Mouse (Mus musculus) hindbrain, embryonic 11.5 days (tissue): ENCODE results near the gene Sirpb1c. TPM values are rescaled to one million over a fixed set of nuclear protein-coding genes. Genes with fewer than 3 reads are reported as not detected.
"Not testable (repeated sequence)": the region's sequence is repeated elsewhere in the genome, so short reads cannot be mapped to it uniquely, and the experiment has no call there.

Source experiments
- ATAC-seq: fragments of 200-750 bp; cut with Nextera tagmentation; 2 replicates; pipeline ENCODE4 v1.8.0; 2017; ENCODE audit warnings: mild to moderate bottlenecking, moderate TSS enrichment, moderate library complexity; ENCODE audit not compliant: low FRiP score
- DNase-seq: peaks from one replicate; pipeline ENCODE4 v3.0.0-alpha.2; 2015; ENCODE audit warnings: low spot score
- H3K27ac ChIP-seq: fragments of 300-500 bp; sonication (generic); 2 replicates; pipeline ENCODE4 v1.5.1; 2014; ENCODE audit warnings: mild to moderate bottlenecking, low read depth, low read length
- H3K27me3 ChIP-seq: fragments of 300-500 bp; sonication (generic); 2 replicates; pipeline ENCODE4 v1.6.1; 2014; ENCODE audit warnings: mild to moderate bottlenecking, low read length, moderate library complexity, mixed read lengths; ENCODE audit not compliant: control insufficient read depth, insufficient read depth
- H3K36me3 ChIP-seq: fragments of 300-500 bp; sonication (generic); 2 replicates; pipeline ENCODE4 v1.6.1; 2014; ENCODE audit warnings: mild to moderate bottlenecking, low read length, moderate library complexity, mixed read lengths; ENCODE audit not compliant: control insufficient read depth, insufficient read depth
- H3K4me1 ChIP-seq: fragments of 300-500 bp; sonication (generic); replicated peaks from 2 replicates; pipeline ENCODE4 v1.6.1; 2014; ENCODE audit warnings: low read length, mixed read lengths; ENCODE audit not compliant: control insufficient read depth, insufficient read depth
- H3K4me2 ChIP-seq: fragments of 300-500 bp; sonication (generic); replicated peaks from 2 replicates; pipeline ENCODE4 v1.6.1; 2014; ENCODE audit warnings: mild to moderate bottlenecking, low read depth, low read length
- H3K4me3 ChIP-seq: fragments of 300-500 bp; sonication (generic); 2 replicates; pipeline ENCODE4 v1.5.1; 2014; ENCODE audit warnings: low read depth, low read length
- H3K9ac ChIP-seq: fragments of 300-500 bp; sonication (generic); 2 replicates; pipeline ENCODE4 v1.6.1; 2014; ENCODE audit warnings: low read depth, low read length
- H3K9me3 ChIP-seq: fragments of 300-500 bp; sonication (generic); 2 replicates; pipeline ENCODE4 v1.6.1; 2016; ENCODE audit warnings: low read length; ENCODE audit not compliant: control insufficient read depth
- WGBS: fragments of 180-500 bp; shearing (Covaris S2); extraction: QIAGEN DNeasy Blood & Tissue Kit; methylation state at CpG from one replicate; pipeline ENCODE4 v1.1.7; 2014; 5-methylcytosine and 5-hydroxymethylcytosine counted together
- polyA plus RNA-seq: library from polyadenylated mRNA; unstranded; fragments of >200 nt; fragmentation: Nextera tagmentation; extraction: Ambion mirVana; gene quantifications from 2 replicates; pipeline ENCODE4 v1.2.1, GENCODE M21; 2014

Gene Sirpb1c
- polyA plus RNA-seq, result not detected in 2 replicates

DNA sequence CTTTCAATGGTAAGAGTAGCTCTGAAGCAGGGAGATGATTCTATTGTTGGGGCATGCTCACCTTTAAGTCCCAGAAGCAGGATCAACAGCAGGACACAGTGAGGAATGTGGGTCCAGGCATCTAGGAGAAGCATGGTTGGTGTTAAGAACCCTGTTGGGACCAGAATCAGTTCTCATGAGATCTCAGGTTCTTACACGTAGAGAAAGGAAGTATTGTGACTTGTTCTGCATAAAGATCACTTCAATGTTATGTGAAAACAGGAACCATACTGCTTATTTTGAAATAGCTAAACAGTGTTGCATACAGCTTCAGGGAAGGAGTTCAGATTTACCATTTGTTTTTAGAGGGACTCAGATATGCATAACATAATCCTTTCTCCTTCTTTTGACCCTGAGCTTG is at the start of gene Sirpb1c:
TSS of gene Sirpb1c (minus strand) at position 249 of the 400 bp plus-strand sequence.
- H3K9ac ChIP-seq, H3K4me1 ChIP-seq, H3K9me3 ChIP-seq, ATAC-seq, H3K36me3 ChIP-seq, H3K27me3 ChIP-seq, DNase-seq, H3K4me3 ChIP-seq, H3K4me2 ChIP-seq, H3K27ac ChIP-seq: not testable (repeated sequence)
- no CpG with 5 or more reads among the region's 1 CpGs for WGBS

DNA sequence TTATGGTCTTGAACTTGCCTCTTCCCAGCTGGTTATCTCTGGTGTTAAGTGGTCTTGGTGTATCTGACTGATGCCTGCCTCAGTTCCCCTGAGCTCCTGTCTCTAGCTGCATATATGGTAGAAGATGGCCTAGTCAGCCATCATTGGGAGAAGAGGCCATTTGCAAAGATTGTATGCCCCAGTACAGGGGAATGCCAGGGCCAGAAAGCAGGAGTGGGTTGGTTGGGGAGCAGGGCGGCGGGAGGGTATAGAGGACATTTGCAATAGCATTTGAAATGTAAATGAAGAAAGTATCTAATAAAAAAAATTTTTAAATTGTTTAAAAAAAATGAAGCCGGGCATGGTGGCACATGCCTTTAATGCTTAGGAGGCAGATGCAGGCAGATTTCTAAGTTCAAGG is 38.1 kb upstream of the Sirpb1c start:
- no peaks in the 10 kb centered on the region for H3K4me1 ChIP-seq
- no peak overlapping the region for H3K4me2 ChIP-seq
- ATAC-seq (no peak), DNase-seq (no peak)
- no peaks in the 10 kb centered on the region for H3K36me3 ChIP-seq
- no peaks in the 10 kb centered on the region for H3K27me3 ChIP-seq
- no peak overlapping the region for H3K4me3 ChIP-seq
- no peak overlapping the region for H3K27ac ChIP-seq
- no peaks in the 10 kb centered on the region for H3K9me3 ChIP-seq
- WGBS, result 85% methylated on average over 3 of the region's 3 CpGs
- H3K9ac ChIP-seq, result no peak overlapping the region

- not testable (repeated sequence) for H3K4me1 ChIP-seq, H3K9me3 ChIP-seq, H3K4me2 ChIP-seq, ATAC-seq, H3K36me3 ChIP-seq, H3K9ac ChIP-seq, DNase-seq, H3K27ac ChIP-seq, H3K4me3 ChIP-seq, H3K27me3 ChIP-seq
Observed at GRCm38 (mm10) chr3:15855773-15856172, 7.4 kb upstream of the Sirpb1c start.

GRCm38 (mm10) chr3:15849922-15850321 is 1.6 kb upstream of the Sirpb1c start:
- no peak for ATAC-seq
- WGBS, result 95% methylated on average over 1 of the region's 1 CpGs
- Histone ChIP-seq H3K27me3 (no peaks in the 10 kb centered on the region), H3K9ac (no peak overlapping the region), H3K4me3 (no peak overlapping the region), H3K36me3 (no peaks in the 10 kb centered on the region), H3K9me3 (no peaks in the 10 kb centered on the region), H3K4me1 (no peaks in the 10 kb centered on the region), H3K4me2 (no peak overlapping the region), H3K27ac (no peak overlapping the region)
- no peak for DNase-seq

DNA sequence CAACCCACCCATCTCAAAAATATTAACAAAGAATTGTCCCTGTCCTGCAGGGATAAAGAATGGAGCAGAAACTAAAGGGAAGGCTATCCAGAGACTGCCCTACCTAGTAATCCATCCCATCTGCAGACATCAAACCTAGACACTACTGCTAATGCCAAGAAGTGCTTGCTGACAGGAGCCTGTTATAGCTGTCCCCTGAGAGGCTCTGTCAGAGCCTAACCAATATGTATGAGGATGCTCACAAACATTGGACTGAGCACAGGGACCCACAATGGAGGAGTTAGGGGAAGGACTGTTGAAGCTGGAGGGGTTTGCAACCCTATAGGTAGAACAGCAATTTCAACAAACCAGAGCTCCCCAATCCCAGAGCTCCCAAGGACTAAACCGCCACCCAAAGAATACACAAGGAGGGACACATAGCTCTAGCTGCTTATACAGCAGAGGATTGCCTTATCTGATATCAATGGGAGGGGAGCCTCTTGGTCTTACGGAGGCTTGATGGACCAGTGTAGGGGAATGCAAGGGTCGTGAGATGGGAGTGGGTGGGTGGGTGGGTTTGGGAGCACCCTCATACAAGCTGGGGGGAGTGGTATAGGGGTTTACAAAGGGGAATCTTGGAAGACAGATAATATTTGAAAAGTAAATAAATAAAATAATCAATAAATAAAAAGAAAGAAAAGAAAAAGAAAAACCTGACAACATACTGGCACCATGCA is 838 bp downstream of the Sirpb1c start:
- no peak for DNase-seq
- Histone ChIP-seq H3K27me3 (no peaks in the 10 kb centered on the region), H3K27ac (no peak overlapping the region), H3K4me2 (no peak overlapping the region), H3K4me1 (no peaks in the 10 kb centered on the region), H3K9ac (no peak overlapping the region), H3K9me3 (no peaks in the 10 kb centered on the region), H3K36me3 (no peaks in the 10 kb centered on the region), H3K4me3 (no peak overlapping the region)
- ATAC-seq, result peak; percentile 33; the same call in 1 of the 2 replicates
- WGBS, result 76% methylated on average over 3 of the region's 3 CpGs

DNA sequence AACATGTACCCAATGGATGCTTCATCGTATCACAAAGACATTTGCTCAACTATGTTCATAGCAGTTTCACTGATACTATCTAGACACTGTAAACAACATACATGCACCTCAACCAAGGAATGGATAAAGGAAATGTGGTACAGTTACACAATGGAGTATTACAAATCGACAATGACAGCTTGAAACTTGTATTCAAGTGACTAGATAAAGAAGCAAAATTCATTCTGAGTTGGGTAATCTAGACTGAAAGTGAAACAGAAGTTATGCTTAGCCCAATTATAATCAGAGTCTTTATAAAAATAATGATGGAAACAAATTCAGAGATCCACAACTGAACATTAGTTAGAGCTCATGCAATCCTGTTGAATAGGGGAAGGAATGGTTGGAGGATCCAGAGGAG is 74.7 kb downstream of the Sirpb1c start:
- not testable (repeated sequence) for H3K36me3 ChIP-seq, H3K9me3 ChIP-seq, H3K4me3 ChIP-seq, ATAC-seq, H3K9ac ChIP-seq, H3K4me1 ChIP-seq, H3K27me3 ChIP-seq, H3K27ac ChIP-seq, H3K4me2 ChIP-seq, DNase-seq
- WGBS, result 83% methylated on average over 2 of the region's 2 CpGs

Other genes with a start within 250 kb of the Sirpb1c start
- not detected in 2 replicates for gene Gm5150, start 157.9 kb upstream of the Sirpb1c start, polyA plus RNA-seq